Mouse (Mus musculus): ENCODE data around the gene Arhgap23.
A peak's percentile ranks its signal among the peaks of the same experiment; 100 is the strongest.

Gene Arhgap23

DNA sequence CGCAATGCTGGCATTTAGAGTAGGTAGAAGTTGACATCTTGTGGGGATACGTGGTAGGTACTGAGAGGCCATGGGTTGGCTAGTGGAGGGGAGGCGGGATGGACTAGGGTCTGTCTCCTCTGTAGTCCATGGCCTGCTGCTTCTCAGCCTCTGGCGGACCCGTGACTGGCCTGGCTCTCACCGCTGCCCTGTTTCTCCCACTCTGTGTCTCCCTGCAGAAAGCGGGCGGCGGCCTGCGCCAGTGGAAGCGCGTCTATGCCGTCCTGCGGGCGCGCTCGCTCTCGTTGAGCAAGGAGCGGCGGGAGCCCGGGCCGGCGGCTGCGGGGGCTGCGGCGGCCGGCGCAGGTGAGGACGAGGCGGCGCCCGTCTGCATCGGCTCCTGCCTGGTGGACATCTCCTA lies 47.8 kb downstream of the Arhgap23 start:
- no peak for DNase-seq (ENCODE audit: extremely low read depth, low read depth)

DNA sequence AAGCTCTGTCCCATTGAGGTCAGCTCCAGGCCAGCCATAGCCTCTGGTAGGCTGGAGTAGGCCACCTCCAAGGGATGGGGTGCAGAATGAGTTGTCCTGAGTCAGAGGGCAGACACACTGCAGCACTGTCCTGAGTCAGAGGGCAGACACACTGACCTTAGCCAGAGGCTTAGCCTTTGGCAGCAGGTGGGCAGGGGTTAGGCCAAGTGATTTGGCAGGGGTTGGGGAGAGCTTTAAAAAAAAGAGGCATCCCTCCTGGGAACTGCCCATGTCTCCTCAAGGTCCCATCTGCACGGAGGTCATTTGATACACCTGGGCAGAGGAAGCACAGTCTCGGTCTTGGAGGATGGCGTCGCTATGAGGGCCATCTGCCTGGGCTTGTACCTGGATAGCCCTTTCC lies 48.7 kb downstream of the Arhgap23 start:
- no peak for DNase-seq (ENCODE audit: extremely low read depth, low read depth)

DNA sequence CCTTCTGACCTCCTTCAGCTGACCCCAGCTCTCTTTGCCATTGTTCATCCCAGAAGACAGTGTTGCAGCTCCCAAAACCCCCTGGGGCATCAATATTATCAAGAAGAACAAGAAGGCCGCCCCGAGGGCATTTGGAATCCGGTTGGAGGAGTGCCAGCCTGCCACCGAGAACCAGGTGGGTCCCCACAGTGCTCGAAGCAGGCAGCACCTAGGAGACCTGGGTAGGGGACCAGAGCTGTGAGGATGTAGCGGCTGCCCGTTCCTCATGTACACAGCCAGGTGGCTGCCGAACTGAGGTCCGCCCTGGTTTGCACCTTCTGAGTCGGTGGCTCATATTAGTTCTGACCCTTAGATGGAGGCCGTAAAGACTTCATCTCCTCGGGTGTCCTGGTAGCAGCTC lies 50.6 kb downstream of the Arhgap23 start:
- DNase-seq (ENCODE audit: extremely low read depth, low read depth), result no peak

DNA sequence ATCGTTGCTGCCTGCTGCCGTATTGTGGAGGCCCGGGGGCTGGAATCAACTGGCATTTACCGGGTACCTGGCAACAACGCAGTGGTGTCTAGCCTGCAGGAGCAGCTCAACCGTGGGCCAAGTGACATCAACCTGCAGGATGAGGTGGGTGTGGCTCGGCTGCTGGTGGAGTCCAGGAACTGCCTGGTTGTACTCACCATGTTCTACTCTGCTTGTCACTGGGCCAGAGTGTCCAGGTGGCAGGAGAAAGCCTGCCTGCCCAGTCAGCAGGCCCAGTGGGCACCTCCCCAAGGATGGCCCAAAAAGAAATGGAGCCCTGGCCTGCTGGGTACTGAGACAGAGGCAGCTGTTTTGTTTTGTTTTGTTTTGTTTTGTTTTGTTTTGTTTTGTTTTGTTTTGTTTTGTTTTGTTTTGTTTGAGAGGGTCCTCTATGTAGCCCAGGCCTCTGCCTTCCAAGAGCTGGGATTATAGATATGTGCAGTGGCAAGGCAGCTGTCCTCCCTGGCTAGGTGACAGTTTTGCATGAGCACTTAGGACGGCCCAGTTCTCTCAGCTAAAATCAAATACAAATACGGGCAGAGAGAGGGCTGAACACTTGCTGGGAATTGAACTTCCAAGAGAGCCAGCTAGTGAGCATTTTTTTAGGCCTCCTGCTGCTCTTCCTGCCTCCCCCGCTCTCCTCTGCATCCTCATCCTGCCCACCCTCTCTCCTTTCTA lies 51.3 kb downstream of the Arhgap23 start:
- no peak for DNase-seq (ENCODE audit: extremely low read depth, low read depth)

DNA sequence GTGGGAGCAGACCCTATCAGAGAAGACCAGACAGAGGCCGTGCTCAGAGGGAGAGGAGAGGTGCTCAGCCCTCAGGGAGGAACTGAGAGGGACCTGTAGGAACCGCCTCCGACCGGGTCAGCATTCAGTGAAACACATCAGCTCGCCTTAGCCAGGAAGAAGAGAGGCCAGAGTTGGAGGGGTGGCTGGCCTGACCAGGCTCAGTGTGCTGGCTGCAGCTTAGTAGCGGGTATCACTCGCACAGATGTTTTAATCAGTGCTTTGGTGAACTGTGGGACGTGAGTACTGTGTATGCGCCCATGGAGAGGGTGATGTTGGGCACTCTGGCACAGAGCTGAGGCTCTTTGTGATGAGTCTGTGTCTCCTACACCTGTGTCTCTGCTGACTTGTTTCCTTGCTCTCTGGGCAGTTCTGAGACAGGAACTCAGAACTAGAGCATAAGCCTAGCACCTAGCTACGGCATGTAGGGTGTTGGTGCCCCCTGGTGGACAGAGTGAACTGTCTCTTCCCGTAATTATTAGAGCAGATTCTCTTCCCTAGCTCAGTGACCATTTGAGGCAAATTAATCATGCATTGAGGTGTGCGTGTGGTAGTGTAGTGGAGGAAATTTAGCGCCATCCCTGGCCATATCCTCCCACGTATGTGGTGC lies 53.4 kb downstream of the Arhgap23 start:
- peak; percentile 54 for DNase-seq (ENCODE audit: extremely low read depth, low read depth)

DNA sequence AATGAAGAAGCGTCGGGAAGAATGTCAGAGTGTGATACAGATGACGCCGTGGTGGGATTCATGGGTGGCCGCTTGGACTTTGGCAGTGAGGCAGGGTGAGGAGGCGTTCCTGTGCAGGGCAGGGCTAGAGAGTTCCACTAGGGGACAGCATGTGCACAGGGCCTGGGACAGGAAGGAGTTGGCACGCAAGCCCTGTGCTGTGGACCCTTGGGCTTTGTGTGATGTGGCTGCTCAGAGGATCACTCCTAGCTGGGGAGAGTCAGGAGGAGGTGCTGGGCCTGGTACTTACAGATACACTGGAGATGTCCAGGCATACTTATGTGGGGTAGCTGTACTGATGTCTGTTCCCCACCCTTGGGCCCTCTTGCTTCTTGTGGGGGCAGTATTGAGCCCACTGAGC lies 54.5 kb downstream of the Arhgap23 start:
- DNase-seq (ENCODE audit: extremely low read depth, low read depth), result no peak

DNA sequence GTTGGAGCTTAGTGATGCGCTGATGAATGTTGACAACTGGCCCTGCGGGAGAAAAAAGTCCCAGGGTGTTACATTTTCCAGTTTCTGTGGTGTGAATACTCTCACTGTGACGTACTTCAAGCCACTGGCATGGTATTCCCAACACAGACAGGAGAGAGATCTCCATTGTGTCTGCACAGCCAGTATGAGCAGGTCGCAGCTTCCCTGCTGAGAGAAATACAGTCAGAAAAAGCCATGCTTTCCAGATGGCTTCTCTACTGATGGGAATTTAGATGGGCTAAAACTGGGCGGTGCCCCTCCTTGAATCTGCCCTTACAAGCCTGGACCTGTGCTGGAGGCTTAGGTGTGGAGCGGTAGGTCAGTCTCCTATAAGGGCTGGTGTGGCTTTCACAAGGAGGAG lies 55.9 kb downstream of the Arhgap23 start:
- DNase-seq (ENCODE audit: extremely low read depth, low read depth), result no peak

DNA sequence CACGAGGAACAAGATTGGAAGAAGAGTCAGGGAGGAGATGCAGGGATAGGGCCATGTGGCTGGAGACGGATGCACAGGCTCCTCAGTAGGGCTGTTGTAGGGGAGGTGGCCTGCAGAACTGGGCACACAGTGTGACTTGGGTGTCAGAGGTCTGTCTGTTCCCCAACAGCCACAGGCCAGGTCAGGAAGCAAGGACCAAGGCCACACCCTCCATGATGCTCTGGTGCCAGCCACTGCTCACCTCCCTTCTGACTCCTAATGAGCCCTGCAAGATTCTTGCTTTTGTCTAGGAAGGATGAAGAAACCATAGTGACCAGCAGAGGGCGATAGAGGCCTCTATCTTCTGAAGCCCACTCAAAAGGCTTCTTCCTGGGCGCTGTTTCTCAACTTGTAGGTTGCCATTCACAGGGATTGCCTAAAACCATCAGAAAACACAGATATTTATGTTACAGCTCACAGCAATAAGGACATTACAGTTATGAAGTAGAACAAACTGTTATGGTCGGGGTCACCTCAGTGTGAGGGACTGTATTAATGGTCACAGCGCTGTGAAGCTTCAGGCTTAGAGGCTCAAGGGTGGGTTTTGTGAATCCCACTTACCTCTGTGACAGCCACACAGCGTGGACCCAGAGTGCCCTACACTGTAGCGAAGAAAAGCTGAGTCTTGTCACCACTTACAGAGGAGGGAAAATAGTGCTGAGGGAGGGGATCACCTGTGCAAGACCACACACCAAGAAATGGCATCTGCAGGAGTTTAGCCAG lies 61.2 kb downstream of the Arhgap23 start:
- peak; percentile 55 for DNase-seq (ENCODE audit: extremely low read depth, low read depth)

DNA sequence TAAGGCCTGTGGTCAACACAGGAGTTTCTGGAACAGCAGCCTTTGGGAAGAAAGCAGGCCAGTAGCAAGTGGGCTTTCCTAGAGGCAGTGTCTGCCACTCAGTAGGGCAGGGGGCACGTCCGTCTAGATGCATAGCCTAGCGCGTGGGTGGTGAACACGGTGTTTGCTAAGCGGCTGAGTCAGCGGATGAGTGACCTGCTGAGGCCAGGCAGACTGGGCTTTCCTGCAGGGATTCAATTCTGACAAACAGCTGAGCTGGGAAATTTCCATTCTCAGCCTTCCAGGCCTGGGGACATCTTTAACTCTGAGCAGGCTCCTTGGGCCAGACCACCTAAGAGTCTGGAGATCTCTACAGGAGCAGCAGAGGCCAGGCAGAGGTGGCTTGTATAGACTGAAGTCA lies 62.1 kb downstream of the Arhgap23 start:
- no peak for DNase-seq (ENCODE audit: extremely low read depth, low read depth)

DNA sequence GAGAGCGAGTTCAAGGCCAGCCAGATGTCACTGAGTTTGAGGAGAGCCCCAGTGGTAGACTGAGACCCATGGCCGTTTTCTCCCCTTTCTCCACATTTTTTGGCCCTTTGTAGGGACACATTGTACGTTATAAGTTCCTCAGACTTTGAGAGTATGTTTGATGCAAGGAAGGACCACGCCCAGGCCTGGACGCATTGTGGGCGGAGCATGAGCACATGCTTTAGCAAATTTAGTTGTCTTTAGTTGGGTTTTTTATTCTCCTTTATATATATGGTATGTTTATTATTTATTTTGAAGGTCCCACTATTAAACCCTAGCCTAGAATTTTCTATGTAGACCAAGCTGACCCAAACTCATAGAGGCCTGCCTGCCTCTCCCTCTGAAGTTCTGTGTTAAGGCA lies 63.0 kb downstream of the Arhgap23 start:
- no peak for DNase-seq (ENCODE audit: extremely low read depth, low read depth)

DNA sequence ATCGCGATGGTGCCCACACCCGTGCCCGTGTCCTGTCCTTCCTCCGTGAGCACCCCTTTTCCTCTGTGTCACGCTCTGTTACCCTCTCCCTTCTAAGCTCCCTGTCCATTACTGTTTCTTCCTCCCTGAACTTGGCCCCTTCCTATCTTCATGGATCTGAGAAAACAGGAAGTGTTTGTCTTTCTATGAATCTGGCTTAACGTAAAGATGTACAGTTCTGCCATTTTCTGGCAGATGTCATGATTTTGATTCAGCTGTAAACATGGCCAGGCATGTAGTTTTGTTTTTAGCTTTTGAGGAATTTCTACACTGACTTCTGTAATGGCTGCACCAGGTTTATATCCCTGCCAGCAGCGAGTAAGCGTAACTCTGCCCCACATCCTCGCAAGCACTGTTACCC lies 63.8 kb downstream of the Arhgap23 start:
- DNase-seq (ENCODE audit: extremely low read depth, low read depth), result peak; percentile 24

DNA sequence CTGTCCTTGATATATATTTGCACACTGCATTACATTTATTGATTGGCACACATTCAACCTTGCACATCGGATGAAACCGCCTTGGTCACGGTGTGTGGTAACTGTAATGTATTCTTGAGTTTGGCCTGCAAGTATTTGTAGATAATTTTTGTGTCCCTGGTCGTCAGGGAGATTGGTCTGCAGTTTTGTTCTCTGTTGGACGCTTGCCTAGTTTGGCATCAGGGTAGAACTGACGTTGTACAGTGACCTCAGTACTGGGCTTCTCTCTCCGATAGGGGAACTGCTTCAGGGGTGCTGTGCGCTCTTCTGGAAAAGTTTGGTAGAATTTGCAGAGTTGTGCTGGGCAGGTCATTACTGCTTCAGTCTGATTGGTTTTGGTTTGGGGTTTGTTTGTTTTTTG lies 64.5 kb downstream of the Arhgap23 start:
- no peak for DNase-seq (ENCODE audit: extremely low read depth, low read depth)

DNA sequence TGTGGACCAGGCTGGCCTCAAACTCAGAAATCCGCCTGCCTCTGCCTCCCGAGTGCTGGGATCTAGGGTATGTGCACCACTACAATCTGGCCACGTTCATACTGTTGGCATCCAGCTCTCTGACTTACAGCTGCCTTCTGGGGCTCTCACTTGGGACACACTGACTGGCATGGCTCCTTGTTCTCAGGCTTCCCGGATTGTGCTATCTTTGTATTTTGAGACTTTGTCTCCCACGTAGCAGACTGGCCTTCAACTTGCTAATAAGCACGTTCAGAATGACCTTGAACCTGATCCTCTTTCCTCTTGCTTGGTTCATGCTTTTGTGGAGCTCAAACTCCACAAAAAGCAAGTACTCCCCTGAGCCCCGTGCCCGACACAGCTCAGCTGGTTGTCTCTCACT lies 70.3 kb downstream of the Arhgap23 start:
- DNase-seq (ENCODE audit: extremely low read depth, low read depth), result no peak

DNA sequence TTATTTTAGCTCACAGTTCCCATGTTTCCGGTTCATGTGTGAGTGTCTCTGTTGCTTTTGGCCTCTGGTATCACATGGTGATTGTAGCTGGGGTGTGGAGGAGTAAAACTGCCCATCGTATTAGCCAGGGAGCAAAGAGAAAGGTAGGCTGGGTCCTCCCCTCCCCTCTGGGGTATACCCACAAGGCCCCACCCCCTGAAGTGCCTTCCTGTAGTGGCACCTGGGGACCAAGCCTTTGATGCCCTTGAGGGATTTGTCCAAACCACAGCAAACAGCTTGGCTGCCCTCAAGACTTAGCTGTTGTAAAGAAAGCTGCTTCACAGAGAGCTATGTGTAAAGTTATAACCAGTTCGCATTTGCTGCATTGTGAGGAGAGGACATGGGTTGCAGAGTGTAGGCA lies 72.3 kb downstream of the Arhgap23 start:
- DNase-seq (ENCODE audit: extremely low read depth, low read depth), result no peak

DNA sequence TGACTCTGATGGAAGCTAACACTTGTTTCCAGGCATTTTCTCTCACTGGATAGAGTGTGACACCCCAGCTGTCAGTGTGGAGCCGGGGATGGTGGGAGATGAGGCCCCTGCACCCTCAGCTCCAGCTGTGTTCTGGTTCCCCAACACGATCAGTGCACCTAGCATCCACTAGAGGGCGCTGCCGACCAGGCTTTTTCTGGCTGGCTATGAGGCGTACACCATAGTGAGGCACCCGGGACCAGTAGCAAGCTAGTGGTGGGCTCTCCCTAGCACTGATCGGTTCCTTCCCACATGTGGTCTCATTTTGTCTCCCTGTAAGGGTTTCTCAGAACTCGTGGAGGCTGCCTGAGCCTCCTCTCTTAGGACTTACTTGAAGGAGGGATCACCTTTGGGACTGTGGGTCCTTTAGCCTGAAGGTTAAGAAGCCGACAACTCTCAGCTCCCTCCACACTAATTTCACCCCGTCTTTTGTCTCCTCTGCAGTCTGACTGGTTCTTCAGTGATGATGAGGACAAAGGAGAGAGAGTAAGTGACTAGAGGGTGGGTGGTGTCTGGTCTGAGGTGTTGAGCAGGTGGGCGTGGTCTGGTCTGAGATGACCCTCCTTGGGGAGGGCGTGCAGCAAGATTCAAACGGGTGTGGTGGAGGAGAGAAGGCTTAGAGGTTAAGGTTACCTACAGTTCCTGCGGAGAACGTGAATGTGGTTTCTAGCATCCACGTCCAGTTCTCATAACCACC lies 74.4 kb downstream of the Arhgap23 start:
- DNase-seq (ENCODE audit: extremely low read depth, low read depth), result peak; percentile 16

DNA sequence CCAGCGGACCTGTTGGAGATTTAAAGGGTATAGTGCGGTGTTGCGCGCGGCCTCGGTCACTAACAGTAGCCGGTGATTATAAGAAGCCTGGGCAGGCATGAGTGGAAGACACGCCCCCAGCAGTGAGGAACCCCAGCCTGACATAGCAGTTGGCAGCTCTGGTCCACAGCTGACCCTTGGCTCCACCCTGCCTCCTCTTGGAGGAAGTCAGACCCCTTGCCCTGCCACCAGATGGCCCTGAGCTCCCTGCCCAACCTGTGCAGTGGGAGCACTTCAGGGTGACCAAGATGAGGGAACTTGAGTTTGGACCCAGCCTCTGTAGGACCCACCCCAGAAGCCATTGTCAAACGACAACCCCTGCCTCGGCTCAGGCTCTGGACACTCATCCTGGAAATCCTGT lies 76.3 kb downstream of the Arhgap23 start:
- DNase-seq (ENCODE audit: extremely low read depth, low read depth), result no peak

DNA sequence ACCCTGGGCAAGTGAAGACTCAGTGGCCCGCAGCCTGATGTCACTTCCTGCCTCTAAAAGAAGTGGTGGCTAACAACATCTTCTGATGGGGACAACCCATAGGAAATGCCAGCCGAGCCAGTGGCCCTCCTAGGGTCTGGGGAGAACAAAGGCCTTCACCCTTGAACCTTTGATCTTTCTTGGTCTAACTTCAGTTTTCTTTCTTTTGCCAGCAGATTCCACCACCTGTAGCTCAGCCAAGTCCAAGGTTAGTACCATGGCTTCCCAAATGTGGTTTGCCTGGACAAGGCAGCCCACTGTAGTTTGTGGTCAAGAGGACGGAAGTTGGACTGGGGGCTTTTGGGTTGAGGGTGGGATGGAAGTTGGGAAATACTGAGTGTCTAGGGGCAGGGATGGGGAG lies 77.5 kb downstream of the Arhgap23 start:
- no peak for DNase-seq (ENCODE audit: extremely low read depth, low read depth)

DNA sequence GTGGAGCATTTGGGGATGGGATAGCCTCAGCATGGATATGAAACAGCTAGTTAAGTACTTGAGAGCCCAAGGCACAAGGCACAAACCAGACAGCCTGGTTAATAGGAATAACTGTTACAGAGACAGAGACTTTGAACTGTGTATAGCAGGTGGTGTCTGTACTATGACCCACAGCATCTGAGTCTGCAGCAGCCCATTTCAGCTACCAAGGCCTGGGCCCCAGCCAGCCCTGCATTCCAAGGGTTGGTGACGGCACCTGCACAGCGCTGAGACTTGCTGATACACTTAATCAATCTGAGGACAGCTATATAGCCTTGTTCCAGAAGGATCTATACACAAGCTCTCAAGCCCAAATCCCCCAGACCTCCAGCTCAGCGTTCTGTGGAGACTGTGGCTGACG lies 82.2 kb downstream of the Arhgap23 start:
- no peak for DNase-seq (ENCODE audit: extremely low read depth, low read depth)

DNA sequence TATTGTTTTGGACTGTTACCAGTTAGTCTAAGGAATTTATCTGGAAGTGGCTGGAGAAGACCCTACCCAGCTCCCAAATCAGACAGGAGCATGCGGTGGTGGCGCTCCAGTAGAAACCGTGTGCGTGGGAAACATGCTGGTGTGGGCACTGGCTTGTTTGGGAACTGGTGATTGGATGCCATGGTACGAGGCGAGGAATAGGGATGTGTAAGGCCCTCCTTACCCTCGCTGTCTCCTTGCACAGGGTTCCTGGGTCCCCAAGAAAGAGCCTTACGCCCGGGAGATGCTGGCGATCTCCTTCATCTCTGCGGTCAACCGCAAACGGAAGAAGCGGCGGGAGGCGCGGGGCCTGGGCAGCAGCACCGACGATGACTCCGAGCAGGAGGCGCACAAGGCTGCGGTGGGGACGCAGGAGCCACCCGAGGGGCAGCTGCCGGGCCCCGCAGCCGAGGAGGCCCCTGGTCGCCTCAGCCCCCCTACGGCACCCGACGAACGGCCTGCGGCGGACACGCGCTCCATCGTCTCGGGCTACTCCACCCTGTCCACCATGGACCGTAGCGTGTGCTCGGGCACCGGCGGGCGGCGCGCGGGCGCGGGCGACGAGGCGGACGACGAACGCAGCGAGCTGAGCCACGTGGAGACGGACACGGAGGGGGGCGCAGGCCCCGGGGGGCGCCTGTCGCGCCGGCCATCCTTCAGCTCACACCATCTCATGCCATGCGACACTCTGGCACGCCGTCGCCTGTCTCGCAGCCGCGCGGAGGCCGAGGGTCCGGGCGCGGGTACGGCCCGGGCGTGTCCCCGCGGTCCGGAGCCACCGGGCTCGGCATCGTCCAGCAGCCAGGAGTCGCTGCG lies 84.8 kb downstream of the Arhgap23 start, which contains the start of gene 4933428G20Rik:
TSS of gene 4933428G20Rik (minus strand) at position 476 of the 855 bp plus-strand sequence.
- no peak for DNase-seq (ENCODE audit: extremely low read depth, low read depth)

DNA sequence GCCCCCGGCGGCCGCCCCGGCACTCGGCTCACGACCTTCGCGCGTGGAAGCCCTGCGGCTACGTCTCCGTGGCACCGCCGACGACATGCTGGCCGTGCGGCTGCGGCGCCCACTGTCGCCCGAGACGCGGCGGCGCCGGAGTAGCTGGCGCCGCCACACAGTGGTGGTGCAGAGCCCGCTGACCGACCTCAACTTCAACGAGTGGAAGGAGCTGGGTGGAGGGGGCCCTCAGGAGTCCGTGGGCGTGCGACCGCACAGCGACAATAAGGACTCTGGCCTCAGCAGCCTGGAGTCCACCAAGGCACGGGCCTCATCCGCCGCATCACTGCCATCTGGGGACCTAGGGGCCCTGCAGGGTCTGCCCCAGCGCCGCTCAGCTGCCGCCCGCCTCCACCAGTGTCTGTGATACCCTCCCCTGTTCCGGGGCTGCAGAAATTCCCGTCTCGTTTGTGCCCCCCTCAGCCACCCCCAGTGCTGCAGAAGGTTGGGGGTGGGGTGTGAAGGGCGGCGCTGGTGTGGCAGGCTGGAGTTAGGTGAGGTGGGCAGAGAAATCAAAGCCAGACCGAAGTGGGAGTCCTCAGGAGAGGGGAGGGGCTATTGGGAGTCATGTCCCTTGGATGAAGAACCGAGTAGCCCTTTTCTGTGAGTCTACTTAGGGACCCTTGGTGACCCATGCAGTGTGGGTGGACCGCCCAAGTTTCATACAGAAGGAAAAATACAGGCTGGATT lies 85.6 kb downstream of the Arhgap23 start:
- DNase-seq (ENCODE audit: extremely low read depth, low read depth), result no peak
